Mouse (Mus musculus) 416B (cell line): Measurements from ENCODE around the gene Gda.

ENCODE experiments used
- DNase-seq: peaks from one replicate; pipeline ENCODE4 v3.0.0; 2011; ENCODE audit warnings: low read depth

Gda gene

GRCm38 (mm10) chr19:21441787-21442186, 31.5 kb downstream of the Gda start:
- peak; percentile 89 for DNase-seq

GRCm38 (mm10) chr19:21440841-21441240, 32.4 kb downstream of the Gda start:
- DNase-seq: peak; percentile 89

- peak; percentile 28 for DNase-seq
These were observed 34.0 kb downstream of the Gda start for GRCm38 (mm10) chr19:21439141-21439737.

- no peak for DNase-seq
These were observed 36.7 kb downstream of the Gda start for GRCm38 (mm10) chr19:21436566-21436965.

- DNase-seq: no peak
These were observed 39.9 kb downstream of the Gda start for GRCm38 (mm10) chr19:21433348-21433747.

GRCm38 (mm10) chr19:21432879-21433278, 40.4 kb downstream of the Gda start:
- DNase-seq: no peak

GRCm38 (mm10) chr19:21432286-21432685, 41.0 kb downstream of the Gda start:
- no peak for DNase-seq

GRCm38 (mm10) chr19:21425391-21425790, 47.9 kb downstream of the Gda start:
- no peak for DNase-seq

- peak; percentile 28 for DNase-seq
These were observed 49.5 kb downstream of the Gda start for GRCm38 (mm10) chr19:21423731-21424130.

- DNase-seq: no peak
These were observed 54.8 kb downstream of the Gda start for GRCm38 (mm10) chr19:21418418-21418817.

- no peak for DNase-seq
These were observed 57.9 kb downstream of the Gda start for GRCm38 (mm10) chr19:21415377-21415776.

- no peak for DNase-seq
These were observed 64.1 kb downstream of the Gda start for GRCm38 (mm10) chr19:21409178-21409577.

- DNase-seq: no peak
These were observed 65.9 kb downstream of the Gda start for GRCm38 (mm10) chr19:21407363-21407762.

- DNase-seq: no peak
These were observed 75.3 kb downstream of the Gda start for GRCm38 (mm10) chr19:21397994-21398393.

GRCm38 (mm10) chr19:21396364-21396763, 76.9 kb downstream of the Gda start:
- no peak for DNase-seq

- DNase-seq: no peak
These were observed 82.3 kb downstream of the Gda start for GRCm38 (mm10) chr19:21390904-21391303.

- no peak for DNase-seq
These were observed 86.4 kb downstream of the Gda start for GRCm38 (mm10) chr19:21386842-21387241.

- DNase-seq: no peak
These were observed 89.0 kb downstream of the Gda start for GRCm38 (mm10) chr19:21384231-21384630.

GRCm38 (mm10) chr19:21383491-21384226, 89.6 kb downstream of the Gda start:
- DNase-seq: peak; percentile 45

GRCm38 (mm10) chr19:21381696-21382095, 91.5 kb downstream of the Gda start:
- DNase-seq: no peak

GRCm38 (mm10) chr19:21379195-21379594, 94.0 kb downstream of the Gda start:
- no peak for DNase-seq

- DNase-seq: peak; percentile 71
These were observed 96.6 kb downstream of the Gda start for GRCm38 (mm10) chr19:21376445-21377218.
